Mouse (Mus musculus): ENCODE data around the gene Epn3. TPM values are rescaled to one million over a fixed set of nuclear protein-coding genes. Genes with fewer than 3 reads are reported as not detected.

The Epn3 gene
- polyA plus RNA-seq, 1 experiment from 2014 or later, result 0.68 TPM

- Histone ChIP-seq H3K9ac (replicated peaks; ENCODE audit: low read depth, low read length) (no peak overlapping the region), H3K4me1 (ENCODE audit: control insufficient read depth, insufficient read depth, low read length) (no peaks in the 10 kb centered on the region), H3K27me3 (ENCODE audit: control insufficient read depth, insufficient read depth, low read length) (no peaks in the 10 kb centered on the region), H3K36me3 (ENCODE audit: control insufficient read depth, insufficient read depth, low read length) (no peaks in the 10 kb centered on the region), H3K9me3 (ENCODE audit: control insufficient read depth, low read length) (no peaks in the 10 kb centered on the region), H3K4me3 (ENCODE audit: low read depth, low read length) (no peak overlapping the region), H3K4me2 (ENCODE audit: low read depth, low read length) (no peak overlapping the region), H3K27ac (ENCODE audit: low read depth, low read length) (no peak overlapping the region)
- WGBS, result 78% methylated on average over 7 of the region's 7 CpGs
- no peak for ATAC-seq (ENCODE audit: low read depth)
Measured at GRCm38 (mm10) chr11:94539761-94540160, 40.0 kb upstream of the Epn3 start.

GRCm38 (mm10) chr11:94538733-94539292, 39.0 kb upstream of the Epn3 start:
- no peaks in the 10 kb centered on the region for H3K36me3 ChIP-seq (ENCODE audit: control insufficient read depth, insufficient read depth, low read length)
- H3K4me3 ChIP-seq (ENCODE audit: low read depth, low read length), result no peak overlapping the region
- WGBS, result 71% methylated on average over 8 of the region's 8 CpGs
- no peak overlapping the region for H3K9ac ChIP-seq (replicated peaks; ENCODE audit: low read depth, low read length)
- H3K27me3 ChIP-seq (ENCODE audit: control insufficient read depth, insufficient read depth, low read length), result no peaks in the 10 kb centered on the region
- ATAC-seq (ENCODE audit: low read depth), result no peak
- H3K4me2 ChIP-seq (ENCODE audit: low read depth, low read length), result no peak overlapping the region
- H3K27ac ChIP-seq (ENCODE audit: low read depth, low read length), result no peak overlapping the region
- H3K4me1 ChIP-seq (ENCODE audit: control insufficient read depth, insufficient read depth, low read length), result no peaks in the 10 kb centered on the region
- H3K9me3 ChIP-seq (ENCODE audit: control insufficient read depth, low read length), result no peaks in the 10 kb centered on the region

GRCm38 (mm10) chr11:94533171-94533570, 33.4 kb upstream of the Epn3 start:
- H3K9me3 ChIP-seq (ENCODE audit: control insufficient read depth, low read length), result no peaks in the 10 kb centered on the region
- H3K4me2 ChIP-seq (ENCODE audit: low read depth, low read length), result no peak overlapping the region
- no peak overlapping the region for H3K4me3 ChIP-seq (ENCODE audit: low read depth, low read length)
- H3K36me3 ChIP-seq (ENCODE audit: control insufficient read depth, insufficient read depth, low read length), result no peaks in the 10 kb centered on the region
- H3K27me3 ChIP-seq (ENCODE audit: control insufficient read depth, insufficient read depth, low read length), result no peaks in the 10 kb centered on the region
- no peak overlapping the region for H3K27ac ChIP-seq (ENCODE audit: low read depth, low read length)
- no peaks in the 10 kb centered on the region for H3K4me1 ChIP-seq (ENCODE audit: control insufficient read depth, insufficient read depth, low read length)
- no peak overlapping the region for H3K9ac ChIP-seq (replicated peaks; ENCODE audit: low read depth, low read length)
- ATAC-seq (ENCODE audit: low read depth), result no peak
- 78% methylated on average over 8 of the region's 8 CpGs for WGBS

GRCm38 (mm10) chr11:94528879-94529278, 29.1 kb upstream of the Epn3 start:
- Histone ChIP-seq H3K4me2 (ENCODE audit: low read depth, low read length) (no peak overlapping the region), H3K27ac (ENCODE audit: low read depth, low read length) (no peak overlapping the region), H3K4me3 (ENCODE audit: low read depth, low read length) (no peak overlapping the region), H3K27me3 (ENCODE audit: control insufficient read depth, insufficient read depth, low read length) (no peaks in the 10 kb centered on the region), H3K9ac (replicated peaks; ENCODE audit: low read depth, low read length) (no peak overlapping the region), H3K9me3 (ENCODE audit: control insufficient read depth, low read length) (no peaks in the 10 kb centered on the region), H3K4me1 (ENCODE audit: control insufficient read depth, insufficient read depth, low read length) (no peaks in the 10 kb centered on the region), H3K36me3 (ENCODE audit: control insufficient read depth, insufficient read depth, low read length) (no peaks in the 10 kb centered on the region)
- WGBS, result 52% methylated on average over 3 of the region's 3 CpGs
- ATAC-seq (ENCODE audit: low read depth), result no peak

GRCm38 (mm10) chr11:94526171-94526879, 26.6 kb upstream of the Epn3 start:
- H3K27ac ChIP-seq (ENCODE audit: low read depth, low read length), result no peak overlapping the region

GRCm38 (mm10) chr11:94521219-94521843, 21.6 kb upstream of the Epn3 start, which contains the start of gene Mycbpap:
Gene Mycbpap (minus strand): TSS chr11:94521742.
- WGBS, result 1% methylated on average over 42 of the region's 42 CpGs
- no peaks in the 10 kb centered on the region for H3K4me1 ChIP-seq (ENCODE audit: control insufficient read depth, insufficient read depth, low read length)
- peak; percentile 72 for ATAC-seq (ENCODE audit: low read depth)

More at GRCm38 (mm10) chr11:94526171-94526879, 26.6 kb upstream of the Epn3 start:
- Histone ChIP-seq H3K9ac (replicated peaks; ENCODE audit: low read depth, low read length) (no peak overlapping the region), H3K4me1 (ENCODE audit: control insufficient read depth, insufficient read depth, low read length) (no peaks in the 10 kb centered on the region), H3K9me3 (ENCODE audit: control insufficient read depth, low read length) (no peaks in the 10 kb centered on the region), H3K27me3 (ENCODE audit: control insufficient read depth, insufficient read depth, low read length) (no peaks in the 10 kb centered on the region), H3K4me2 (ENCODE audit: low read depth, low read length) (no peak overlapping the region), H3K4me3 (ENCODE audit: low read depth, low read length) (no peak overlapping the region), H3K36me3 (ENCODE audit: control insufficient read depth, insufficient read depth, low read length) (no peaks in the 10 kb centered on the region)
- 47% methylated on average over 9 of the region's 9 CpGs for WGBS
- no peak for ATAC-seq (ENCODE audit: low read depth)

GRCm38 (mm10) chr11:94513452-94513851, 13.7 kb upstream of the Epn3 start:
- no peaks in the 10 kb centered on the region for H3K9me3 ChIP-seq (ENCODE audit: control insufficient read depth, low read length)
- H3K4me3 ChIP-seq (ENCODE audit: low read depth, low read length), result no peak overlapping the region
- no peak overlapping the region for H3K27ac ChIP-seq (ENCODE audit: low read depth, low read length)
- no peaks in the 10 kb centered on the region for H3K27me3 ChIP-seq (ENCODE audit: control insufficient read depth, insufficient read depth, low read length)
- WGBS, result 69% methylated on average over 9 of the region's 9 CpGs
- H3K36me3 ChIP-seq (ENCODE audit: control insufficient read depth, insufficient read depth, low read length), result no peaks in the 10 kb centered on the region
- ATAC-seq (ENCODE audit: low read depth), result no peak
- H3K4me1 ChIP-seq (ENCODE audit: control insufficient read depth, insufficient read depth, low read length), result no peaks in the 10 kb centered on the region
- no peak overlapping the region for H3K4me2 ChIP-seq (ENCODE audit: low read depth, low read length)
- H3K9ac ChIP-seq (replicated peaks; ENCODE audit: low read depth, low read length), result no peak overlapping the region

More at GRCm38 (mm10) chr11:94521219-94521843, 21.6 kb upstream of the Epn3 start, which contains the start of gene Mycbpap:
- no peak within 1 kb of the TSS for H3K27ac ChIP-seq (ENCODE audit: low read depth, low read length)
- H3K27me3 ChIP-seq (ENCODE audit: control insufficient read depth, insufficient read depth, low read length), result no peaks in the 10 kb centered on the region
- H3K9me3 ChIP-seq (ENCODE audit: control insufficient read depth, low read length), result no peaks in the 10 kb centered on the region
- no peaks in the 10 kb centered on the region for H3K36me3 ChIP-seq (ENCODE audit: control insufficient read depth, insufficient read depth, low read length)
- H3K4me2 ChIP-seq (ENCODE audit: low read depth, low read length), result peak within 1 kb of the TSS; percentile 93
- peak within 1 kb of the TSS; percentile 43 for H3K4me3 ChIP-seq (ENCODE audit: low read depth, low read length)
- H3K9ac ChIP-seq (replicated peaks; ENCODE audit: low read depth, low read length), result peak within 1 kb of the TSS; percentile 59

- no peak overlapping the region for H3K4me2 ChIP-seq (ENCODE audit: low read depth, low read length)
- H3K36me3 ChIP-seq (ENCODE audit: control insufficient read depth, insufficient read depth, low read length), result no peaks in the 10 kb centered on the region
- no peaks in the 10 kb centered on the region for H3K27me3 ChIP-seq (ENCODE audit: control insufficient read depth, insufficient read depth, low read length)
- H3K9ac ChIP-seq (replicated peaks; ENCODE audit: low read depth, low read length), result no peak overlapping the region
- ATAC-seq (ENCODE audit: low read depth), result no peak
- H3K9me3 ChIP-seq (ENCODE audit: control insufficient read depth, low read length), result no peaks in the 10 kb centered on the region
- no peak overlapping the region for H3K27ac ChIP-seq (ENCODE audit: low read depth, low read length)
- H3K4me3 ChIP-seq (ENCODE audit: low read depth, low read length), result no peak overlapping the region
- WGBS, result 95% methylated on average over 10 of the region's 10 CpGs
- H3K4me1 ChIP-seq (ENCODE audit: control insufficient read depth, insufficient read depth, low read length), result no peaks in the 10 kb centered on the region
Measured at GRCm38 (mm10) chr11:94508976-94509375, 9.2 kb upstream of the Epn3 start.

- Histone ChIP-seq H3K27me3 (ENCODE audit: control insufficient read depth, insufficient read depth, low read length) (no peaks in the 10 kb centered on the region), H3K4me1 (ENCODE audit: control insufficient read depth, insufficient read depth, low read length) (peaks cover 17% of the 10 kb centered on the region), H3K9ac (replicated peaks; ENCODE audit: low read depth, low read length) (no peak overlapping the region), H3K4me2 (ENCODE audit: low read depth, low read length) (no peak overlapping the region), H3K27ac (ENCODE audit: low read depth, low read length) (no peak overlapping the region), H3K4me3 (ENCODE audit: low read depth, low read length) (no peak overlapping the region), H3K36me3 (ENCODE audit: control insufficient read depth, insufficient read depth, low read length) (no peaks in the 10 kb centered on the region), H3K9me3 (ENCODE audit: control insufficient read depth, low read length) (no peaks in the 10 kb centered on the region)
- ATAC-seq (ENCODE audit: low read depth), result no peak
- 91% methylated on average over 8 of the region's 8 CpGs for WGBS
Measured at GRCm38 (mm10) chr11:94501482-94501881, 1.7 kb upstream of the Epn3 start.

All from neural tube, embryonic 14.5 days (tissue).